Mouse (Mus musculus) limb, embryonic 11.5 days (tissue): Measurements from ENCODE around the gene Rabggta. TPM values are rescaled to one million over a fixed set of nuclear protein-coding genes. Genes with fewer than 3 reads are reported as not detected.
A peak's percentile ranks its signal among the peaks of the same experiment; 100 is the strongest.

Source experiments
- ATAC-seq: fragments of 200-750 bp; cut with Nextera tagmentation; 2 replicates; pipeline ENCODE4 v1.8.0; 2017; ENCODE audit warnings: low read depth; ENCODE audit not compliant: insufficient number of reproducible peaks, low FRiP score, low TSS enrichment
- DNase-seq: peaks from one replicate; pipeline ENCODE4 v3.0.0-alpha.2; 2015; ENCODE audit warnings: low spot score
- H3K27ac ChIP-seq: fragments of 300-500 bp; sonication (generic); replicated peaks from 2 replicates; pipeline ENCODE4 v1.5.1; 2014; ENCODE audit warnings: low read depth, mild to moderate bottlenecking, low read length
- H3K27me3 ChIP-seq: fragments of 300-500 bp; sonication (generic); 2 replicates; pipeline ENCODE4 v1.6.1; 2014; ENCODE audit warnings: mild to moderate bottlenecking, low read length, mixed read lengths; ENCODE audit not compliant: control insufficient read depth, insufficient read depth
- H3K36me3 ChIP-seq: fragments of 300-500 bp; sonication (generic); 2 replicates; pipeline ENCODE4 v1.6.1; 2014; ENCODE audit warnings: mild to moderate bottlenecking, low read length, moderate library complexity, mixed read lengths; ENCODE audit not compliant: control insufficient read depth, insufficient read depth
- H3K4me1 ChIP-seq: fragments of 300-500 bp; sonication (generic); 2 replicates; pipeline ENCODE4 v1.6.1; 2014; ENCODE audit warnings: low read length, mixed read lengths; ENCODE audit not compliant: control insufficient read depth, insufficient read depth
- H3K4me2 ChIP-seq: fragments of 300-500 bp; sonication (generic); 2 replicates; pipeline ENCODE4 v1.6.1; 2014; ENCODE audit warnings: low read depth, mild to moderate bottlenecking, moderate library complexity; ENCODE audit not compliant: severe bottlenecking
- H3K4me3 ChIP-seq: fragments of 300-500 bp; sonication (generic); 2 replicates; pipeline ENCODE4 v1.5.1; 2014; ENCODE audit warnings: low read depth, low read length
- H3K9ac ChIP-seq: fragments of 300-500 bp; sonication (generic); 2 replicates; pipeline ENCODE4 v1.6.1; 2014; ENCODE audit warnings: mild to moderate bottlenecking, low read length
- H3K9me3 ChIP-seq: fragments of 300-500 bp; sonication (generic); 2 replicates; pipeline ENCODE4 v1.6.1; 2016; ENCODE audit warnings: low read length; ENCODE audit not compliant: control insufficient read depth
- WGBS: fragments of 180-500 bp; shearing (Covaris S2); extraction: QIAGEN DNeasy Blood & Tissue Kit; methylation state at CpG from one replicate; pipeline ENCODE4 v1.1.7; 2014; 5-methylcytosine and 5-hydroxymethylcytosine counted together
- polyA plus RNA-seq: library from polyadenylated mRNA; unstranded; fragments of >200 nt; fragmentation: Nextera tagmentation; extraction: Ambion mirVana; gene quantifications from 2 replicates; pipeline ENCODE4 v1.2.1, GENCODE M21; 2014

Gene Rabggta
- polyA plus RNA-seq, result 20.0 and 20.2 TPM in 2 replicates

DNA sequence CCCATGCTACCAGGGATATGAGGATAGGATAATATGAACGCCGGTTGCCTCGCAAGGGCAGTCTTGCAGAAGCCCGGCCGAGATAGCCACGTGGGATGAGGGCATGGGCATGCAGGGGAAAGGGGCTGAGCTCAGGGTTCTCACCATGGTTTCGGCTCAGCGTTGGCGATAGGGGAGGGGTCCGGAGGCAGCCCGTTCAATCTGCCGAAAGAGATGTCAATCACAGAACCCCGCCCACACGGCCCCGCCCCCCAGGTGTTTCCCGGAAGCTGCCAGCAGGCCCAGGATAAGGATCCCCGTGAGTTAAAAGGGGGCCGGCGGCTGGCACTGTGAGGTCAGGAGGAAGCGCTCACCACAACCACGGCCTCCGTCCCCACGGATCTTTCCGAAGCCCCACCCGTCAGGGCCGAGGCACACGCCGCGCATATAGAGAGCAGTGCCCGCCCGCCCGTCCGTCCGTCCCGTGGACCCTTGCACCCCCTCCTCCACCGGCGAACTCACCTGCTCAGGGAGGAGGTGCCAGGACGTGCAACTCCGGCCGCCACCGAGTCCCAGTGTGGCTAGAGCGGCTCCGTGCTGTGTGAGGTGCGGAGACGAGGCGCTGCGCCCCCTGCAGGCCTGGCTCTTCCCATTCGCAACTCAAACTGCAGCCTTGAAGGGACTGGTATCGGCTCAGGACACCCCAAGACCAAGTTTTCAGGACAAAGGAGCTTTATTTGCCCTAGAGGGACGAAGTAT lies at the start of gene Rabggta:
Gene Rabggta, minus strand, starts transcription at position 564 of the 738 bp plus-strand sequence.
- under 1% methylated on average over 50 of the region's 50 CpGs for WGBS
- peak within 1 kb of the TSS; percentile 66 for H3K4me2 ChIP-seq
- peak within 1 kb of the TSS; percentile 73 for H3K4me3 ChIP-seq
- no peaks in the 10 kb centered on the region for H3K9me3 ChIP-seq
- no peak within 1 kb of the TSS; the same call in 1 of the 2 replicates for H3K27ac ChIP-seq
- H3K27me3 ChIP-seq, result no peaks in the 10 kb centered on the region
- H3K36me3 ChIP-seq, result no peaks in the 10 kb centered on the region
- peak within 1 kb of the TSS; percentile 74 for H3K9ac ChIP-seq
- H3K4me1 ChIP-seq, result peaks cover 6% of the 10 kb centered on the region; the same call in 1 of the 2 replicates
- ATAC-seq (peak; percentile 90), DNase-seq (peak; percentile 98)

DNA sequence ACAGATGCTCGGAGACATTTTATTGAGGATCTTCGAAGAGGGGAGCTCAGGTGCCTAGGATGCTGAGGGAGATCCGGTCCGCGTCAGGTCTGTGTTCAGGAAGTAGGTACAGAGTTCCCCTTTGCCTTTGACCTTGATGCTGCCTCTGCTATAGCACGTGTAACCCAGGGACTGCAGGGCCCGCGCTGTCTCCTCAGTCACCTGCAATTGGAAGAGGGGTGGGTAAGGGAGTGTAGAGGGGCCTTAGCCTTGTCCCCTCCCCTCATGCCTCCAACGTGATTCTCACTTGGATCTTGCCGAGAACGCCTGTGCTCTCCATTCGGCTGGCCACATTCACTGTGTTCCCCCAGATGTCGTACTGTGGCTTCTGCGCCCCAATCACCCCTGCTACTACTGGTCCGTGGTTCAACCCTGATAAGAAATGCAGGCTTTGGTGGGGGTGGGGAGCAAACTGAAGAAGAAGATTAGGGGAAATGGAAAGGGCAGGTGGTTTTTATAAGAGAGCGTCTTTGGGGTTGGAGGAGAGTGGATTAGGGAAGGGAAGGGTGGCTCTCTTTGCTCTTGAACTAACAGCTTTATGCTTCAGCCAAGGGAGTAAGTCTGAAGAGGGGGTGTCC lies 47.1 kb upstream of the Rabggta start:
- no peak for ATAC-seq
- Histone ChIP-seq H3K9me3 (no peaks in the 10 kb centered on the region), H3K9ac (no peak overlapping the region), H3K27ac (no peak overlapping the region), H3K4me1 (no peaks in the 10 kb centered on the region), H3K4me3 (no peak overlapping the region), H3K4me2 (no peak overlapping the region), H3K27me3 (peaks cover 12% of the 10 kb centered on the region), H3K36me3 (no peaks in the 10 kb centered on the region)
- no peak for DNase-seq
- 74% methylated on average over 16 of the region's 16 CpGs for WGBS

DNA sequence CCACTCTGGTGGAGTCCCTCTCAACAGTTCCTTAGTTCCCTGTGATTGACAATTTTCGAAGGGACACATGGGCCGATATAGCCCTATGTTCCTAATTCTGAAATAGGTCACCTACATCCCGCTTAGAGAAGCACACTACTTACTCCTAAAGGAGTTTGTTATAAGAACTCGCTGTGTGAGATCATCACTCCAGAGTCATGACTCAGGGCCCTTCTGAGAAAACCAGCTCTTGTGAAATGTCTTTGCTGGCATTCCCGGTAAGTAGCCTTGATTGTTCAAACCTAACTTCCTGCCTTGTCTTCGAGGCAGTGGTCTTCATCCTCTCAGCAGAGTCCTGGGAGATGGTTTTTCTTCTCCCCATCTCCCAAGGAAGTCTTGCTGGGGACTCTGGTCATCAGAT lies 46.5 kb upstream of the Rabggta start:
- H3K9ac ChIP-seq, result no peak overlapping the region
- H3K4me2 ChIP-seq, result no peak overlapping the region
- no peak overlapping the region for H3K27ac ChIP-seq
- no peaks in the 10 kb centered on the region for H3K4me1 ChIP-seq
- peaks cover 12% of the 10 kb centered on the region for H3K27me3 ChIP-seq
- DNase-seq (no peak), ATAC-seq (no peak)
- no peak overlapping the region for H3K4me3 ChIP-seq
- H3K36me3 ChIP-seq, result no peaks in the 10 kb centered on the region
- no peaks in the 10 kb centered on the region for H3K9me3 ChIP-seq
- 87% methylated on average over 6 of the region's 6 CpGs for WGBS

DNA sequence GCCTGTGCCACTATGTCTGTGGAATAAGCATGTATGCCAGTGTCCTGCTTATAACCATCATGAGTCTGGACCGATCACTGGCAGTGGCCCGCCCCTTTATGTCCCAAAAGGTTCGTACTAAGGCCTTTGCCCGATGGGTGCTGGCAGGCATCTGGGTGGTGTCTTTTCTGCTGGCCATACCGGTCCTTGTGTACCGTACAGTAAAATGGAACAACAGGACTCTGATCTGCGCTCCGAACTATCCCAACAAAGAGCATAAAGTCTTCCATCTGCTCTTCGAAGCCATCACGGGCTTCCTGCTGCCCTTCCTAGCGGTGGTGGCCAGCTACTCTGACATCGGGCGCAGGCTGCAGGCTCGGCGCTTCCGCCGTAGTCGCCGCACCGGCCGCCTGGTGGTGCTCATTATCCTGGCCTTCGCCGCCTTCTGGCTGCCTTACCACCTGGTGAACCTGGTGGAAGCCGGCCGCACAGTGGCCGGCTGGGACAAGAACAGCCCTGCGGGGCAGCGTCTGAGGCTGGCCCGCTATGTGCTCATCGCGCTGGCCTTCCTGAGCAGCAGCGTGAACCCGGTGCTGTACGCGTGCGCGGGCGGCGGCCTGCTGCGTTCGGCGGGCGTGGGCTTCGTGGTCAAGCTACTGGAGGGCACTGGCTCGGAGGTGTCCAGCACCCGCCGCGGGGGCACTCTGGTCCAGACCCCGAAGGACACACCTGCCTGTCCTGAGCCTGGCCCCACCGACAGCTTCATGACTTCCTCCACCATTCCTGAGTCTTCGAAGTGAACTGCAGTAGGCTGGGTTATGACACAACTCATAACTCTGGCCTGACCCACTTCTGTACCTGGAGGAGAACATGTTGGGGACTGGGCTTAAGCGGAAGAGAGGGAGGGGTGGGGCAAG lies 45.7 kb upstream of the Rabggta start:
- DNase-seq (peak; percentile 83), ATAC-seq (peak; percentile 57; the same call in 1 of the 2 replicates)
- H3K4me2 ChIP-seq, result peak overlapping the region; percentile 84
- 0 out of 2 replicates have a peak, but pooled peaks cover under 1% of the 10 kb centered on the region for H3K4me1 ChIP-seq
- peak overlapping the region; percentile 26 for H3K4me3 ChIP-seq
- peaks cover 12% of the 10 kb centered on the region for H3K27me3 ChIP-seq
- WGBS, result 12% methylated on average over 52 of the region's 52 CpGs
- no peak overlapping the region for H3K27ac ChIP-seq
- H3K36me3 ChIP-seq, result no peaks in the 10 kb centered on the region
- peak overlapping the region; percentile 61 for H3K9ac ChIP-seq
- no peaks in the 10 kb centered on the region for H3K9me3 ChIP-seq

DNA sequence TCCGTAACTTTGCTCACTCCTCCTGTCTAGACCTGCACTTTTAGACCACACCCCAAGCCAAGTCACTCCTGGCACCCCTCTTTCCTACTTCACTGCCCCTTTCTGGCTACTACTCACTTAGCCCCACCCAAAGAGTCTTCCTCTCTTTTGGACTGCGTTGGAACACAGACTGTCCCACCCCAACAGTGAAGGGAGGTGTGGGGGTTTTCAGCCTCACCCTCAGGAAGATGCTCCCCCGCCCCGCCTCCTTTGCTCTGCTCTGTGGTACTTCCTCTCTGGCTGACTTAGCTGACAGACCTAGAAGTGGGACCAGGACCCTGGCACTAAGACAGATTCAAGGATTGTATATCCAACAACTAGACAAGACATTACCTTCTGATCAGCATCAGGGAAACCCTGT lies 43.6 kb upstream of the Rabggta start, which contains the start of gene Ltb4r1:
Gene Ltb4r1, plus strand, starts transcription at position 267 of the 400 bp plus-strand sequence.
- Histone ChIP-seq H3K27me3 (peaks cover 24% of the 10 kb centered on the region), H3K4me1 (peaks cover 7% of the 10 kb centered on the region; the same call in 1 of the 2 replicates), H3K9ac (no peak within 1 kb of the TSS), H3K9me3 (no peaks in the 10 kb centered on the region), H3K4me3 (no peak within 1 kb of the TSS), H3K36me3 (no peaks in the 10 kb centered on the region), H3K4me2 (no peak within 1 kb of the TSS), H3K27ac (no peak within 1 kb of the TSS)
- 78% methylated on average over 4 of the region's 4 CpGs for WGBS
- no peak for ATAC-seq
- no peak for DNase-seq

DNA sequence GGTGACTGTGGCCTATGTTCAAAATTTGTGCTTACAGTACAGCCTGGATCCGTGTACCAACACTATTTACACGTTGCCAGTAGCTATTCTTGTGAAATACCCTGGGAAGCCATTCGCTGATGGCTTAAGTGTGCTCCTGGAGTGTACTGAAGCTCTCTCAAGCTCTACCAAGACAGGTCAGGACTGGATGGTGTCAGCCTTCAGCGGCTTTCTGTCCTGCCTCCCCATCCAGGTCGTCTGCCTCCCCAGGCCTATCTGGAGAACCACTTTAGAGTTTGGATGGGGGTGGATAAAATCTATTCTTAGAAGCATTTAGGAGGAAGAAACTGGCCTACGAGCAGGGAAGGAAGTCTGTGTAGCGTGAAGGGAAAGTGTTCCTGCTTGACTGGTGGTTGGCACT lies 41.1 kb upstream of the Rabggta start:
- 71% methylated on average over 7 of the region's 7 CpGs for WGBS
- Histone ChIP-seq H3K27me3 (peaks cover 24% of the 10 kb centered on the region), H3K4me3 (no peak overlapping the region), H3K27ac (no peak overlapping the region), H3K36me3 (no peaks in the 10 kb centered on the region), H3K9ac (no peak overlapping the region; the same call in 1 of the 2 replicates), H3K4me1 (peaks cover 7% of the 10 kb centered on the region; the same call in 1 of the 2 replicates), H3K4me2 (no peak overlapping the region), H3K9me3 (no peaks in the 10 kb centered on the region)
- no peak for DNase-seq
- ATAC-seq, result no peak

DNA sequence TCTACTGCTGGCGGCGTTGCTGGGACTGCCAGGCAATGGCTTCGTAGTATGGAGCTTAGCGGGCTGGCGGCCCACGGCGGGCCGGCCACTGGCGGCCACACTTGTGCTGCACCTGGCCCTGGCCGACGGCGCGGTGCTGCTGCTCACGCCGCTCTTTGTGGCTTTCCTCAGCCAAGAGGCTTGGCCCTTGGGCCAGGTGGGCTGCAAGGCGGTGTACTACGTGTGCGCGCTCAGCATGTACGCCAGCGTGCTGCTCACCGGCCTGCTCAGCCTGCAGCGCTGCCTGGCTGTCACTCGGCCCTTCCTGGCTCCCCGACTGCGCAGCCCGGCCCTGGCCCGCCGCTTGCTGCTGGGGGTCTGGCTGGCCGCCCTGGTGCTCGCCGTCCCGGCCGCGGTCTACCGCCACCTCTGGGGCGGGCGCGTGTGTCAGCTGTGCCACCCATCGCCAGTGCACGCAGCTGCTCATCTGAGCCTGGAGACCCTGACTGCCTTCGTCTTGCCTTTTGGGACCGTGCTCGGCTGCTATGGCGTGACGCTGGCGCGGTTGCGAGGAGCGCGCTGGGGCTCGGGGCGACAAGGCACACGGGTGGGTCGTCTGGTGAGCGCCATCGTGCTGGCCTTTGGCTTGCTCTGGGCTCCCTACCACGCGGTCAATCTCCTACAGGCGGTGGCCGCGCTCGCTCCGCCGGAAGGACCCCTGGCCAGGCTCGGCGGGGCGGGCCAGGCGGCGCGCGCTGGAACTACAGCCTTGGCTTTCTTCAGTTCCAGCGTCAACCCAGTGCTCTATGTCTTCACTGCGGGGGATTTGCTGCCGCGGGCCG lies 40.1 kb upstream of the Rabggta start:
- Histone ChIP-seq H3K9me3 (no peaks in the 10 kb centered on the region), H3K4me3 (peak overlapping the region; percentile 51), H3K27ac (no peak overlapping the region), H3K4me1 (peaks cover 7% of the 10 kb centered on the region; the same call in 1 of the 2 replicates), H3K36me3 (no peaks in the 10 kb centered on the region), H3K27me3 (peaks cover 17% of the 10 kb centered on the region), H3K9ac (peak overlapping the region; percentile 70), H3K4me2 (peak overlapping the region; percentile 93)
- DNase-seq, result peak; percentile 77
- peak; percentile 68 for ATAC-seq
- under 1% methylated on average over 77 of the region's 77 CpGs for WGBS
